Mouse (Mus musculus) ovary, postnatal 36 days (tissue): ENCODE data around the gene Plekhs1.
"Not testable (repeated sequence)": the region's sequence is repeated elsewhere in the genome, so short reads cannot be mapped to it uniquely, and the experiment has no call there.

ENCODE experiments used
- DNase-seq: peaks from one replicate; pipeline ENCODE4 v3.0.0; 2022; ENCODE audit warnings: low spot score, mixed read lengths

The Plekhs1 gene

GRCm38 (mm10) chr19:56457569-56457968 is 3.9 kb upstream of the Plekhs1 start:
- no peak for DNase-seq

DNA sequence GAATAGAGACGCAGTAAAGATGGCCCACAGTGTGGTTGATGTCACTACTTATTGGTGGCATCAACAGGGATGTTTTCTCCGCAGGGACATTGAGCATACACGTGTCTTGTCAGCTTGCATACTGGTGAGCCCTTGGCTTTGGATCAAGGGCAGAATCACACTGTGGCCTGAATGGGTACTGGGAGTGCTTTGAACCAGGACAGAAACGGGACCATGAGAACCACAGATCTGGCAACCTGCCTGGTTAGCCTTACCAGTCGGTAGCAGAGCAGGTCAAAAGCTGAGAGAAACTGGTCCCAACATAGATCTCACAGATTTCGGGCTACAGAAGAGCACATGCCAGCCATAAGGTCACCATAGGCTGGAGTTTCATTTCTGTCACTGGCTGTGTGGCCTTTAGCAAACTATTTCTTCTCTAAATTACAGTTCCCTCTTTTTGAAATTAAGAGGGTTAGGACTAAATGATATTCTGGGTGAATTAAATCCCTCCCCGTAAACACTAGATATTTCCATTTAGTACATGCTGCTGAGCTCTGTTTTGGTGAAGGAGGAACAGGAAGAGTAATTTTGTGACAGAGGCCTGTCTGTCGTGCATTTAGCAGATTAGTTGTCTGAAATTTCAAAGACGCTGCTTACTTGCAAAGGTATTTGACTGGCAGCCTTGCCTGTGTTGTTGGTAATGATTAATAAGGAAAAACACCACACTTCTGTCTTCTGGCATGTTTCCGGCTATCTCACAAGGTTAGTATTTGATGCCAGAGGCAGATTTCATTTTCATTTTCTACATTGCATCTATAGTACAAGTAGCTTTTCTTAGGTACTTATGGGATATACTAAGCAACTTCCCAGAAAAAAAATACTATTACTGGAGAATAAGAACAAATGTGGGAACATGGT is 2.0 kb upstream of the Plekhs1 start:
- no peak for DNase-seq

DNA sequence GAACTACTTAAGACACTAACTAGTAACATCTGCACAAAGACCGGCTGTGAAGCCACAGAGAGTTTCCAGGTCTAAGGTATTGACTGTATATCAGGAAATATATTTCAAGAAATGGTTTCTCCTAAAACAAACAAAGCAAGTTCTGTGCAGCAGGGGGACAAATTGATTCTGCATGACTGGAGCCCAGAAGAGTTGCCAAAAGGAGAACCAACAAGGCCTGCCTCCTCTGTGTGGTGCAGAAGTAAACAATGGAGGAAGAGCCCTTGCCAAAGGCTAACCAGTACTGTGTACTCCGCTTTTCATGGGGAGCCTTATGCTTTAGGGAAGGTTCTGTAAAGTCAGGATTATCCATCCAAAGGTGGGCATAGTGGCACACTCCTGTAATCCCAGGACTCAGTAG is 1.2 kb upstream of the Plekhs1 start:
- no peak for DNase-seq

DNA sequence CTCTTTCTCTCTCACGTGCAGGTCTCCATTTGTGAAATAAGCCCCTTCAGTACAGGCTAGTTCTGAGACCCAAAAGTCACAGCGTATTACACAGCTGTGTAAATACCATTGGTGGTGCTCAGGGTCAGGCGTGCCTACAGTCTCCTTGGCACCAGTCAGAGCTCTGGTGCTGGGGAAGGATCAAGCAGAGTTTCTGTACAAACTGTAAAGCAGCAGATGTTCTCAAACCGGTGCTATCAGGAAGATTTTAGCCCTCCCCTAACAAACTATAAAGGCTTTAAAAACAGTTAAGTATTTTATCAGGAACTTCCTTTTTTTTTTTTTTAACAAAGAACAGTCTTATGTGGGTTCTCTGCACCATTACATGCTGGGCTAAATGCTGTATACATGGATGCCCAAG is 1.3 kb downstream of the Plekhs1 start:
- DNase-seq = no peak

DNA sequence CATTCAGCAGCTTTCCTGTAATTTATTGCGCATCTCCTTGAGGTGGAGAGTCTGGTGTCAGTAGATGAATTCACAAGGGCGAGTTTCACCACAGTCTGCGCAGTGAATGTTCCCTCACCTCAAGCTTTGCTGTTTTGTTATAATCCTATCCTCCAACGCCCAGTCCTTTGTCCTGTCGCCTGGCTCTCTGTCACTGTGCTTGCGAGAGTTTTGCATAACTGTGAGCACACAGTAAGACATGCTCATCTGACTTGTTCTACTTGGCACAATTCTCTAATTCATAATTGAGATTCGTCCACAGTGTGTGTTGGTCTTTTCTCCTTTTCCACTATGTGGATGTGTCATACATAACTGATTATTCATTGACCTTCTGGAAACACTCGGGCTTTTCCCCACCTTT is 5.0 kb downstream of the Plekhs1 start:
- DNase-seq = no peak

DNA sequence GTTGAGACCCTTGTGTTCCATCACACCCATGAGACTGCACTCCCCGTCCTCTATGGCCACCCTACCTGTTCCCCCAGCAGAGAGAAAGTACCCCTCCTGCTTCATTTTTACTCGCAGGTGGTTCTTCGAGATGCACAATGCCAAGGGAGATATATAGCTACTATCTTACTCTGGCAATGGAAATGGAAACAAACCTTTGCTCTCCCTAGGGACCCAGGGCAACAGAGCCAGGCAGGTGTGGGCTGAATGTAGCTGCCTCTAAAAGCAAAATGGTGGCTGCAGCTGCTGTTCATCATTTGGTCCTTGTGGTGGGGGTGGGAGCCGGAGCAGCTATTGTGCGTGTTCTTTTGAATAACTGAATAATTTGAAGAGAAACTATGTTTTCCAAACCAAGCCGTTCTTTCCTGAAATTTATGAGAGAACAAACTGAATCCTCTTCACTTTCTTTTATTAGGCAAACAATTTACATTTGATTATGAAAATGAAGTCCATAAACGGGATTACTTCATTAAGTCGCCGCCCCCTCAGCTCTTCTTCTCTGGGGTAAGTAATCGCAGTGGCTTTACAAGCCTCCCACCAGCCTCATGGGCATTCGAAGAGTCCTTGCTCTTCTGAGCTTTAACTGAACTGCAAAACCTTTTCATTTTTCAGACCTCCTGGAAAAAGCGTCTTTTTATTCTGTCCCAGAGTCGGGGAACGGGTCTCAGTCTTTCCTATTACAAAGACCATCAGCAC is 9.0 kb downstream of the Plekhs1 start:
- no peak for DNase-seq

DNA sequence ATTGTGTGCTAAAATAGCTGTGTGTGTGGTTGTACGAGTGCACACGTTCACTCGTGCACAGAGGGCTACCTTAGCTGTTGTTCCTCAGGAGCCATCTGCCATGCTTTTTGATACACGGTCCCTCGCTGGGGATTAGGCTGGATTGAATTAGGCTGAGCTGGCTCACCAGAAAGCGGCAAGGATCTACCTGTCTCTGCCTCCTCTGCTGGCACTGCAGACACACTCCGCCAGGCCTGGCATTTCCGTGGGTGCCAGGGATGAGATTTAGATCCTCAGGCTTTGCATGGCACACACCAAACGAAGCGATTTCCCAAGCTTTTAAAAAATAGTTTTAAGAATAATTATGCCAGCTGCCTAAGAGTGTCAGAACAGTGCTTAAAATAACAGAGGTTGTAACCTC is 10.5 kb downstream of the Plekhs1 start:
- DNase-seq = no peak

- DNase-seq = peak; percentile 10
Measured at GRCm38 (mm10) chr19:56474869-56475550, 13.6 kb downstream of the Plekhs1 start.

- no peak for DNase-seq
Measured at GRCm38 (mm10) chr19:56476546-56476945, 15.1 kb downstream of the Plekhs1 start.

- no peak for DNase-seq
Measured at GRCm38 (mm10) chr19:56477253-56477652, 15.8 kb downstream of the Plekhs1 start.

GRCm38 (mm10) chr19:56477832-56478231 is 16.4 kb downstream of the Plekhs1 start:
- DNase-seq = no peak

DNA sequence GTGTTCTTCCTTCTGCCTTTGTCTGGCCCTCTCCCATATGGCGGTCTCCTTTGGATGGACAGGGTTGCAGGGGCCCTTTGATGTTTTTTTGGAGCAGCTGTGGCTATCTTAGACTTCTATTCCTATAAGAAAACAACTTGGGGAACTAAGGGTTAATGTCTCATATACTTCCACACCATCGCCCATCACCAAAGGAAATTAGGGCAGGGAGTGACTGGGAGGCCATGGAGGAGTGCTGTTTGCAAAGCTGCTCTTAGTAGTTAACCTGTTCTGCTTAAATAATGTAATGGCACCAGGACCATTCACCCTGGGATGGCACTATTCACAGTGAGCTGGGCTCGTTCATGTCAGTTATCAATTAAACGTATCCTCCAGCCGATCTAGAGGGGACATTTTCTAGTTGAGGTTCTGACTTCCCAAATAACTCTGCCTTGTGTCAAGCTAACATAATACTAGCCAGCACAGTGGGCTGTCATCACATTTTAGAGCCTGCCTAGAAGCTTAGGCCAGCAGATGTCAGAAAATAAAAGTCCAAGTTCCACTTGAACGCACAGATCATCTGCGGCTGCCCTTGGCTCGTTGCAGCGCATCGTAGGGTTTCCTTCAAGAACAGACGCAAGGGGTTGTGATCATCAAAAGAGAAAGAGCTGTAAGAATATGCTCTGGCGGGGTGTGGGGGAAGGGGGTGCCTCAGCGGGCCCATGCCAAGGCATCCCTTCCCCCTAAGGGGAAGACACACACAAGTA is 23.4 kb downstream of the Plekhs1 start:
- DNase-seq = no peak

DNA sequence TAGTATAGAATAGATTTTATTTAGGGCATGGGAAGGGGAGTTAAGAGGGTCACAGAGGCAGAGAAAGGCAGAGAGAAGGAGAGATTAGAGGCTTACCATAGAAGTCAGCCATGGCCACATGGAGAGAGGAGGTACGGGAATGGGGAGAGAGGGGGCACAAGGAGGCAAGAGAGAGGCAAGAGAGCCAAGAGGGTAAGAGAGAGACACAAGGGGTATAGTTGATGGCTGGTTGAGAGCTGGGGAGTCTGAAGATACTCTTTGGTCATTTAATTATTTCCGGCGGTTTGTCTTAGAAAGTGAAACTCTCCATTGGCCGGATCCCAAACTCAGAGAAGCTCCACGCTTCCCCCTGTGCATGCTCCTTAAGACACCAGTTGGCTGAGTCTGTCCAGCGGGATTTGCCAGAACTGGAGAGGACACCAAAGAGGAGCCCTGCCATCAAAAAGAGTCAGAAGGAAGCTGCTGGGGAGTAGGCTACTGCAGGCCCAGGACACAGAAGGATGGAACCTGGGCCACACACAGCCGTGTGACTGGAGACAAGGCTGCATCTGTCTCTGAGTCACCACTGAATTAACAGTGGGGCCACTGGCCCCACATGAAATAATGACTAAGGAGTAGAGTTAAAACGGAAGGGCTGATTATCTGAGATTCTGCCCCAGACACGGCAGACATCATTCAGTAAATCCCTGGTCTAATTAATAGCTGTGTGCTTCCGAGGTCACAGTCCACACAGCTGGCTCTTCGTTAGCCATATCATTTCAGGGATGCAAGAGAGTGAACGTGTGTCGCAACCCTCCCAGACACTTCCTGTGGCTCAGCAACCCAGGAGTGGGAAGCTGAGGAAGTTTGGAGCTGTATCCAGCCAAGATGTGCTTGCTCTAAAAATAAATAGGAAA is 24.2 kb downstream of the Plekhs1 start:
- no peak for DNase-seq

GRCm38 (mm10) chr19:56486926-56487325 is 25.5 kb downstream of the Plekhs1 start:
- DNase-seq = no peak

- DNase-seq = no peak
Measured at GRCm38 (mm10) chr19:56487339-56487738, 25.9 kb downstream of the Plekhs1 start.

- DNase-seq = no peak
Measured at GRCm38 (mm10) chr19:56489601-56490000, 28.2 kb downstream of the Plekhs1 start.

DNA sequence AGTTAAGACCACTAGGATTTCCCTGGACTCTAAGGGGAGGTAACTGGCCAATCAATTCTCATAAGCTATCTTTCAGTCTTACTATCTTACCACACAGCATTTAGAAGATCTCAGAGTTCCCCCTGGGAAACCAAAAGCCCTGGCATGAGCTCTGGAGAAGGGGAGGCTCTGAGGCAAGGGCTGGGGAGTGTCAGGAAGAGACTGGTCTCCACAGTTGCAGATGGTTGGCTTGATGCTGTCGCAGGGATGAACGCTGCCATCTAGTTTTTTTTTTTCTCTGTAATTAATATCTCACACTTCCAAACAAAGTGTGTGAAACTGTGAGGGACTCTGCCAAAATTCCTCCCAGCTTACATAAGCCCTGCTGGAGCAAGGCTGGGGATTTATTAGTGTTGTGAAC is 32.7 kb downstream of the Plekhs1 start:
- DNase-seq = not testable (repeated sequence)

- not testable (repeated sequence) for DNase-seq
Measured at GRCm38 (mm10) chr19:56503069-56503468, 41.6 kb downstream of the Plekhs1 start.

DNA sequence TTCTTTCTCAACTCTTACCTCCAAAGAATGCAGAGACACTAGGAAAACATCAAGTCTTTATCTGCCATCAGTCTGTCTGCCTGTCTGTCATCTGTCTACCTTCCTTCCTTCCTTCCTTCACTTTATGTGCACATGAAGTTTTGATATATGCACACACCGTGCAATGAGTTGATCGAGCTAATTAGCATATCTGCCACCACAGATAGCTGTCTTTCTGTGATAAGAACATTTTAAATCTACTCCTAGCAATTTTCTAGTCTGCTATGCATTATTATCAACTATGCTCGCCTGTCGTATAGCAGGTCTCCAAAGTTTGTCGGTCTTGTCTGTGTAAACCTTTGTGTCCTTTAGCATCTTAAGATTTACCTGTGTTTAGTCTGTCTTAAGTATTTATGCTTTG is 42.1 kb downstream of the Plekhs1 start:
- DNase-seq = not testable (repeated sequence)

DNA sequence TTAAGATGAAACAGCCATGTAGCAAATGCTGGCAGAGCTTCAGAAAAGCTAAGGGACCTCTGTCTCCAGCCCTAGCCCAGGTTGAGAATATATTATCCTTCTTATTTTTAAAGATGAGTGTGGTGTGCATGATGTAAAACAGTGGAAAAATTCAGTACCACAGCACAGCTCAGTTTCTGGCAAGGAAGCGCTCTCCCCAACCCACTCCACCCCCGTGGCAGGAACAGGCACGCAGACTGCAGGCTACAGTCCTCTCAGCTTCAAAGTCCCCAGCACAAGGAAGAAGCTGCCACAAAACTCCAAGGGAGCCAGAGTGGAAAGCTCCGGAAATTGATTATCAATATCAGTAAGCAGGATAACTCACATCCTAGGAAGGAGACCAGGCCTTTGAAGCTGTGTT is 49.8 kb downstream of the Plekhs1 start:
- not testable (repeated sequence) for DNase-seq

DNA sequence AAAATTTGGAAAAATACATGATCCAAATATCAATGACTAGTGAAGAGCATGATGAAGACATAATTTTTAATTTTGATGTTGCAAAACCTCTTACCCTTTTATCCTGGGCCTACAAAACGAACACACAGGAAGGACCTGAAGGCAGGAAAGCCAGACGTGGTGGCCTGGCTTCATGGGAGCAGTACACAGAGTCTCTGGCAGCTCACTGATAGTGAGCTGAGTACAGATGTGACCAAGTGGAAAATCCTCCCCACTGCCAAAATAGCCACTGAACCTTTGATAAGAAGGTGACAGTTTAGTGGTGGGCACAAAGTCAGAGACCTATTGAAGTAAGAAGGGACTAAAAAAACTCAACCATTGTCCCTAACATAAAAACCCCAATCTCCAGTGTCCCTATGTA is 52.1 kb downstream of the Plekhs1 start:
- DNase-seq = not testable (repeated sequence)
